Comparison of ENCODE assay signal across 10 mouse cellular contexts in the genomic region with DNA sequence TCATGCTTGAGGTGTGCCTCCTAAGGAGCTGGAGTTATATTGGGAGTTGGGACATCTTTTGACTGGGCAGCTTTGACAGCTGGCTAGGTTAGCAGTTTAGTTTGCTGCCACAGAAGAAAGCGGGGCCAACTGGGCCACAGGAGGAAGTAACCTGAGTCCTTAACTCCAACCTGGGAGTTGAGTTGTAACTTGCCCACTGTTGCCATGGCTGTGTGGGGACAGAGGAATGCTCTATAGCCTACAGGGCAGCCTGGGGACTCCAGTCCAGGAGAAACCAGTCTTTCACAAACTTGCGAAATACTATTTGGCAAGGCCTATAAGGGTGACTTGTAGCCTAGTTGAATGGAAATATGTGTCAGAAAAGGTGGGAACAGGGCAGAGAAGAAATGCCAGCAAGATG. TPM values are rescaled to one million over a fixed set of nuclear protein-coding genes. Genes with fewer than 3 reads are reported as not detected.
DNase-seq lines count a peak whose midpoint lies in the region; ATAC-seq lines count a peak whose summit lies in the region.
"Had no signal": no experiment of that assay in that cellular context is flagged by ENCODE, and none has a peak within 500 bp of the region (broad histone marks: within the 10 kb centered on the region; RNA-seq: fewer than 3 reads in every experiment).

No protein-coding gene starts in this region.

- H3K9ac ChIP-seq in kidney, embryonic 15.5 days = no peak overlapping the region

- DNase-seq in kidney, adult 18-20 months = peak; percentile 43
- DNase-seq in gonadal fat pad, adult 2 months (ENCODE audit: low read depth) = peak; percentile 100
- DNase-seq in lung, adult 18-20 months = peak; percentile 74 to 89
- peak; percentile 51 to 81 for DNase-seq in urinary bladder, postnatal 36 days (ENCODE audit: low spot score in 2 of 2)
- no peak for DNase-seq in layer of hippocampus, postnatal 36 days
- DNase-seq in layer of hippocampus, postnatal 25 days (ENCODE audit: extremely low spot score in 1 of 2, low spot score in 1 of 2) = no peak
- DNase-seq in embryo, embryonic 10 days (ENCODE audit: low spot score) = no peak

- 0 out of 2 replicates have a peak, but pooled peaks cover 15% of the 10 kb centered on the region for H3K4me1 ChIP-seq in kidney, embryonic 15.5 days
- H3K4me1 ChIP-seq: megakaryocyte, embryonic 14.5 days had no signal

- no peak overlapping the region for H3K4me3 ChIP-seq in kidney, embryonic 15.5 days (replicated peaks)
- H3K4me3 ChIP-seq: megakaryocyte, embryonic 14.5 days had no signal

- no peaks in the 10 kb centered on the region for H3K27me3 ChIP-seq in kidney, embryonic 15.5 days
- H3K27me3 ChIP-seq: megakaryocyte, embryonic 14.5 days had no signal

- H3K4me2 ChIP-seq in kidney, embryonic 15.5 days = no peak overlapping the region

- H3K36me3 ChIP-seq in kidney, embryonic 15.5 days = no peaks in the 10 kb centered on the region

- H3K27ac ChIP-seq in kidney, embryonic 15.5 days = no peak overlapping the region
- H3K27ac ChIP-seq: hindbrain, postnatal 0 days had no signal

- no peaks in the 10 kb centered on the region for H3K9me3 ChIP-seq in kidney, embryonic 15.5 days (replicated peaks)

- no peak for ATAC-seq in kidney, embryonic 15.5 days (replicated peaks; ENCODE audit: low FRiP score)
- ATAC-seq: hindbrain, postnatal 0 days had no signal

- WGBS in kidney, embryonic 15.5 days = 80% methylated on average over 2 of the region's 2 CpGs

RNA-seq across cellular contexts. Expression of gene Jade1, which starts 46.1 kb away (rescaled TPM):
- polyA plus RNA-seq in kidney, embryonic 15.5 days (2015; fragmentation: Nextera tagmentation; extraction: Ambion mirVana) = 22.1 and 22.8 TPM in 2 replicates
- 24.3 and 25.4 TPM in 2 replicates for polyA plus RNA-seq in gonadal fat pad, adult 2 months (2012; rRNA removed)
- 10 to 100 TPM; 26.5 to 29.1 TPM for total RNA-seq in layer of hippocampus, postnatal 36 days (2021)
- 10 to 100 TPM; 23.9 to 26.7 TPM for total RNA-seq in layer of hippocampus, postnatal 25 days (2021)

Comparison
In these comparisons a context has a peak if more than half of its experiments do, and no peak if none do; other contexts are left out.
1. DNase-seq: peak in kidney, adult 18-20 months (single experiment), gonadal fat pad, adult 2 months (single experiment), lung, adult 18-20 months (2 of 2) and urinary bladder, postnatal 36 days (2 of 2); none in layer of hippocampus, postnatal 36 days (0 of 2), layer of hippocampus, postnatal 25 days (0 of 2) and embryo, embryonic 10 days (single experiment).